Mouse (Mus musculus) spleen, adult 12 weeks (tissue): ENCODE data around the gene Tmem132c.

Experiments
- DNase-seq: peaks from one replicate; pipeline ENCODE4 v3.0.0; 2022; ENCODE audit warnings: low spot score

Gene Tmem132c

GRCm38 (mm10) chr5:127491724-127492123 lies 250.1 kb downstream of the Tmem132c start:
- DNase-seq: no peak

DNA sequence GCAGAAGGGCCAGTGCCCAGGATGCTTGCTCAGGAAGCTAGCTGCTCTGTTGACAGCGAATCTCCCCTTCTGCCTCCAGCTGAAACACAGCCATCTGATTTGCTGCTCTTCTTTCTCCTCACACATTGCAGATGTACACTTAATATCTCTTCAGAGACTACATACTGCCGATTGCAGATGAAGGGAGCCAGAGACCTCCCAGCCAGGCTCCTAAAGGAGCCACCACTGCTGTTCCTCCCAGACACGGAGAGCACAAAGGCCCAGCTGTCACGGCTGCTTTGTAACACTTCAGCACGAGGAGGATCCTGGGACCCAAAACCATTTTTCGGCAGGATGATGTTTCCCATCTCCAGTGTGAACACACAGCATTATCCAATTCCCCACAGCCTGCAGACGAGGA lies 255.3 kb downstream of the Tmem132c start:
- DNase-seq: no peak

DNA sequence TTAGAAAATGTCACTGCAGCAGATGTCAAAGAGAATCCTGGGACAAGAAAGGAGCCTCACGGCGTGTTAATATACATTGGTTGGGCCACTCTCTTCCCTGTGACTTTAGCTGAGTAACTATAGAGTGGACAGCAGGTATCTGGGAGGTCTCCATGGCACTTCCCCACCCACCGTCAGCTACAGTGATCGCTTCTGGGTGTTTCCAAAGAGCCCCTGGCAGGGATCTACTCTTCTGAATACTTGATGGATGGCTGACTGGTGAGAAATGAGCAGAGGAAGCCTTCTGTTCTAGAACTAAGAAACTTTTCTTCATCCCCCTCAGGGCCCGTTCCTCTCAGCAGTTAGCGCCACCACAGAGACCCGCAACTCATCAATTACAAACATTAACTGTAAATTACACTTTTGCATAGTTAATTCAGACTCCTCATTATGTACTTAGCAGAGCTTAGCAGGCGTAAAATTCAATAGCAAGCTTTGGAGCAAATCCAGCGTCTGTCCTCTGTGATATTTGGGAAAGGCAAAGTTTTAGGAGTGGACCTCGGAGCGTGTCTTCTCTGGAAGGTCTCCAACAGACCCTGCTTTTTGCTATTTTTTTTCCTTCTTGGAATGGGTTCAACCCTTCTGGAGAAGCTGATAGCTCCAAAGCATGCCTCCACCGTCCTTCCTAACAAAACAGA lies 257.7 kb downstream of the Tmem132c start:
- DNase-seq: no peak

GRCm38 (mm10) chr5:127502838-127503237 lies 261.2 kb downstream of the Tmem132c start:
- no peak for DNase-seq

- DNase-seq: no peak
Measured at GRCm38 (mm10) chr5:127505697-127506096, 264.1 kb downstream of the Tmem132c start.

GRCm38 (mm10) chr5:127511653-127512052 lies 270.0 kb downstream of the Tmem132c start:
- no peak for DNase-seq

DNA sequence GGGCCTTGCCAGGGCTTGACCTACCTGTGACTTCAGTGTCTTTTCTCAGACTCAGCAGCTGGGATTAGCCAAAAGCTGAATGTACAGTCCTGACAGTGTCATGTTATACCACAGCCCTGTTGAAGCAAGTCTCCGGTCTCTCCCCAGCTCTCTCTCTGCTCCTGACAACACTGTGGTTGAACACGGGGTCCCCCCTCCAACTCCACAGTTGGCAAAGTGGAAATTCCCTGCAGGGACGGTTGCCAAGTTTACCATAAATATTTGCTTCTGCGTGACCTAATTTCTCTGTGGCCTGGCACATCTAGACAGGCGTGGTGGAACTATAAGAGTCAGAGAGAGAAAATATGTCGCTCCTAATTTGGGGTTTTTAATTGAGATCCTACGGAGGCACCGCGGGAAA lies 274.4 kb downstream of the Tmem132c start:
- no peak for DNase-seq

DNA sequence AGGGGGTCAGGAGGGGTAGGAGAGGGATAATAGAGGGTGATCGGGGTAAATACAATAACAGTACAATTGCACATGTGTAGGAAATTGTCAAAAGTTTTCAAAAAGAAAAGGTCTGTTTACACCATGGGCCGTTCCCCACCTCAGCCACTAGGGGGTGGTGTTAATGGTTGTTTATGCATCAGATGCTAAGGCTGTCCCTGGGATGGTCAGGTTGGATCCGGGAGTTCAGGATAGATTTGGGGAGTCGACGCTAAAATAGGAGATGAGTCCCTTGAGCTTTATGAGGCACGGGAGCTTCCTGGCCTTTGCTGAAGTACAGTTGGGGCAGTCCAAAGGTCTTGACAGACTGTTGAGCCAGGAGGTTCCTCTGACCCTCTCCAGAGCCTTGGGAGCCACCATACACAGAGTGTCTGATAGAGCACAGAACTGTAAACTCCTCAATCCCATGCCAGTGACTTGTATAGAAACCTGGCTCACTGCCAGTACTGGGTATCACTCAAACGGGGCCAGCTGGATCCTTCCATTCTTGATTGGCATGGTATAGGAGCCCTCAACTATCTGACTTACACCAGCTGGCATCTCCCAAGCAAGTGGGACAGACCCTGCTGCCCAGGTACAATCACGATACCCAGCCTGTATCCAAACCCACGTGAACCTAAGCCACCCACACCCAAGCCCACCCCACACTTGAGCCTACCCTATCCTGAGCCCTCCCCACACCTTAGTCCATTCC lies 281.3 kb downstream of the Tmem132c start:
- DNase-seq: no peak

DNA sequence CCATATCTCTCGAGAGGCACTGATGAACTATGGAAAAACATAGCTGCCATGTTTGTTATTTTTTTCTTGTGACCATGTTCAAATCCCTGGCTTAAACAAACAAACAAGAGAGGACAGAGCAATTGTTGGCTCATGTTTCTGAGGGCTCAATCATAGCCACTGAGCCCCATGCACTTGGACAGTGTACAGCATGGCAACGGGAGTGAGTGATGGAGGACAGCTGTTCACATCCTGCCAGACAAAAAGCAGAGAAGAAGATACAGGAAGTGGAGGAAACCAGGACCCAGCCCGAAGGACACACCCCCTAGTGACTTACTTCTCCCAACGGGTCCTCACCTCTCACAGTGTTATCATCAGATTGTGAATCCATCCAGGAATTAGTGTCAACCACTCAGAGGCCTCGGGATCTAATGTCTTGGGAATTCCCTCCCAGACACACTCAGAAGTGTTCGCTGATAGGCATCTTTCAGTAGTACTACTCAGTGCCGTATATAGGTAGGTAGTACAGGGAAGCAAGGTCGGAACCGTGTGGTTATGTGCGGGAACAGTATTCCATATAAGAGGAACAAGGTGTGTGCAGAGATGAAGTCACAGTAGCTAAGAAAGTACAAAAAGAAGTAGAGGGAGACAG lies 285.9 kb downstream of the Tmem132c start:
- no peak for DNase-seq

DNA sequence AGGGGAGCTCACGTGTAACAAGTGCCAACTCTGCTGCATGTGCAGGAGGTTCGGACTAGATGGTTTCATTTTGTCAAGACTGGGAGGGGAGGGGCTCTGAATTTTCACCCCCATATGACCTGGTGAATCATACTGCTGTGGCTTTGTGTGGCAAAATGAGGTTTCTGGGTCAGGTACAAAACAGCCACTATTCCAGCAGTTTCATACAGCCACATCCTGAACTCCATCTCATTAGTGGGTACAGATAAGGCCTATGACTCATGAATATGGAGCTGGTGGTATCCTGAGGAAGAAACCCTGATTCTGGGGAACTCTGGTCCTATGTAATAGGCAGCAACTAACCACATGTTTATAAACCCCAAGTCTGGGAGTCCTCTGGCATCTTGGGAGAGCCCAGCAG lies 295.9 kb downstream of the Tmem132c start:
- DNase-seq: no peak

DNA sequence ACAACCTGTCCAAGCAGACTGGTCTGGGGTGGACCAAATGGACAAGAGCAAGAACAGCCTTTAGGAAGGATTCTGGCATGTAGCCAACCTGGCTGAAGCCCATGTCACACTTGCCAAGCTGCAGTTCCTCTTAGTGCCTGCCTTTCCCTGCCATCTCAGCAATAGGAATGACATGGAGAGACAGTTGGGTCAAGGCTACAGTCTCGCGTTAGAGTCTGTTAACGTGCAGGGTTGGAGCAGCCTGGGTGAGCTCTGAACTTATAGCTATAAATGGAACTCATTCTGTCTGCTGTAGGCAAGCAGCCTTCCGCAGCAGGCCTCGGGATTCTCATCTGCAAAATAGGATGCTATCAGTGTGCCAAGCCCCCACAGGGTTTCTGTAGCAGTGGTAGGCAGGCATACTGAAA lies 305.0 kb downstream of the Tmem132c start:
- DNase-seq: no peak

DNA sequence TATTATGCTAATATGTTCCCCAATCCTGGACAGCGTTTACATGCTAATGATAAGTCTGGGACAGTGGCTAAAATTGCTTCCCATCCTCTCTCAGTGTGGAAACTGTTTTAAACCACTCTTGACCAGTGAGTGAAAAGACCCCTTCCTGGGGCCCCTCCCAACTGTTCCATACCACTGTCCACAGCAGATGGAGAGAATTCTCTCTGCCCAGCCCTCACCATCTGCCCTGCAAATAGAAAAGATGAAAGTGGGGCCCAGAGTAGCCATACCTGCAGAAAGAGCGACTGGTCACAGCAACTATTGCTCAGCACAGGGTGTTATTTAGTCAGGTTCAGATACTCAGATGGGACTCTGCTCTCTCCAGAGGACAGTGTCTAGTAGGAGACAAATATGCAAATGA lies 306.5 kb downstream of the Tmem132c start:
- DNase-seq: no peak

GRCm38 (mm10) chr5:127561086-127561485 lies 319.5 kb downstream of the Tmem132c start:
- no peak for DNase-seq

DNA sequence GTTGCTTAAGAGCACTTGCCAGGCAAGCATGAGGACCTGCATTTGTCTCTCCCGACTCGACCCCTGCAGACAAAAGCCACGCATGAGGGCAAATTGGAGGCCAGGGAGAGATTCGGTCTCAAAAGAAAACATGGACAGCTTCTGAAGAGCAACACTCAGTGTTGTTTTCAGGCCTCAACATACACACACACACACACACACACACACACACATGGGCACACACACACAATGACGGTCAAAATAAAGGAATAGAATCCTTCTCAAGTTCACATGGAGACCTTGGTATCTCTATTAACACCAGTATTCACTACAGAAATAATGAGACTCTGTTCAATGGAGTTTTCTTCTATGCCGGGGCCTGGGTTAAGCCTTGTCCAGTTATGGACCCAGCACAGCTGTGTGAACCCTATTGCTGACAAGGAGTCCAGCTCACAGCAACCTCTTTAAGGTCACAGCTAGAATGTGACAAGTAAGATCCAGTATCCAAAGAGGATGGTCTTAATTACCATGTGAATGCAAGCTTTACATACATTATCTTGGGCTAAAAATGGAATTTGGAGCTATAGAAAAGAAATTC lies 325.6 kb downstream of the Tmem132c start:
- no peak for DNase-seq

- no peak for DNase-seq
Measured at GRCm38 (mm10) chr5:127577419-127577818, 335.8 kb downstream of the Tmem132c start.

- no peak for DNase-seq
Measured at GRCm38 (mm10) chr5:127583658-127584057, 342.1 kb downstream of the Tmem132c start.

- no peak for DNase-seq
Measured at GRCm38 (mm10) chr5:127587854-127588253, 346.2 kb downstream of the Tmem132c start.

DNA sequence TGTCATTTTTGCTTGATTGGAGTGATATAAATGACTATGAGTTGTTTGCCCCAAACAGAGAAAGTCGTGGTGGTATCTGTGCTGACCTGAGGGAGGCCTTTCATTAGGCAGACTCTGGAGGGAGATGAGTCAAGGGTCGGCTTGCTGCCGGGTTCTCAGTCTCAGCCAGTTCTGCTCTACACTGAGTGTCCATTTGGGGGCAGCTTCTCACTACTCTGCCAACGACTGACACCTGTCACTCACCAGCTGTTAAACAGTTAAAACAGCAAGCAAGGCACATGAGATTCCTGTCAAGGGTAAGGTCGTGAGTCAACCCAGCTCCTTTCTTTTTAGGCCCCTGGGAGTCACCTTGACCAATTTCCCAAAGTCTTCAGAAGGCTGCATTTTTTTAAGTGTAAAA lies 350.8 kb downstream of the Tmem132c start:
- DNase-seq: no peak

GRCm38 (mm10) chr5:127592854-127593253 lies 351.2 kb downstream of the Tmem132c start:
- DNase-seq: no peak

DNA sequence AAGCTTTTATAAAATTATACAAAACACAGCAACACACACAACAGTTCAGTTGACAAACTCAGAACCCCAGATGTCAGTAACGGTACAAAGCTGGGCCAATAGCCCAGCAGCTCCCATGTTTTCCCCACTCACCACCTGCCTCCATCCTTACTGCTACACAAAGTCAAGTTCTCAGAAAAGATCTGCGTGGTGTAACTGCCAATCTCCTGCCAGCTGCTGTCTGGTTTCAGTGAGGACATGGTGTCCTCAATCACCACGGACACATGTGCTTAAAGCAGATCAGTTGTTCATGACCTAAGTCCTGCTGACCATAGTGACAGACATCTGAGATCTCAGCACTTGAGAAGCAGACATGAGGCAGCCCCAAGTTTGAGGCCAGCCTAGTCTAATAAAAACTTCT lies 354.1 kb downstream of the Tmem132c start:
- DNase-seq: no peak

GRCm38 (mm10) chr5:127596862-127597261 lies 355.3 kb downstream of the Tmem132c start:
- no peak for DNase-seq

DNA sequence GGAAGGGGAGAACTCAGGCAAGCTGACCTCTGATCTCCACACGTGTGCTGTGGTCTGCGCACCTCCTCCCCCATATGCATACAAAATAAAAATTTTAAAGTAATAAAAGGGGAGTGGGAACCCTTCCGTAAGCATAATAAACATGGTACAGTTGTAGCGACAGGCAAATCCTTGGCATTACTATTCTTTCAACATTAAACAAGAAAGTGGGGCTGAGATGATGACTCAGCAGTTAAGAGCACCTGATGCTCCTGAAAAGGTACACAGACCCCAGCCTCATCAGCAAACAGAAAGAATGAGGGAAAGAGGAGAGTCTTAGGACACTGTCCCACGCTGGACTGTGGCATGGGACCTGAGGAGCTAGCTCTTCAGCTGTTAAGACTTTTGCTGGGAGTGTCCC lies 361.4 kb downstream of the Tmem132c start:
- no peak for DNase-seq

DNA sequence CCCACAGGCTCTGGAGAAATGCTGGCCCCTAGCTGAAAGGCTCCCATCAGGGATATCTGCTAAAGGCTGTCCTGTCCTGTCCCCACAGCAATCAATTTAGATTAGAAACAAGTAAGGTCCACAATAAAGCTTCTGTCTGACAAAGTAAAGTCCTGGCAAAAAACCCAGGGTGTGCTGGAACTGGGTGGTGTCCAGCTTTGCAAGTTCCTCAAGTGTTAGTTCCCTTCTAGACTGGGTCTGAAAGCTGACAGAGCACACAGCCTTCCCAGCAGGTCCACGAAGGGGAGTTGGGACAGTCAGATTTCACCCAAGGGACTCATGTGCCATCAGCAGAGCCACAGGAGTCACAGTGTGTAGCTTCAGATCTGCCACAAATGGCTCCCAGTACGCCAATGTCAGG lies 365.9 kb downstream of the Tmem132c start:
- no peak for DNase-seq
